Mouse (Mus musculus) liver, embryonic 12.5 days (tissue): Measurements from ENCODE around the gene Abhd16a. TPM values are rescaled to one million over a fixed set of nuclear protein-coding genes. Genes with fewer than 3 reads are reported as not detected.

Source experiments
- ATAC-seq: fragments of 200-750 bp; cut with Nextera tagmentation; 2 replicates; pipeline ENCODE4 v1.8.0; 2017; ENCODE audit warnings: moderate number of reproducible peaks, mild to moderate bottlenecking, moderate library complexity
- H3K27ac ChIP-seq: fragments of 300-500 bp; sonication (generic); 2 replicates; pipeline ENCODE4 v1.5.1; 2016; ENCODE audit warnings: mild to moderate bottlenecking
- H3K27me3 ChIP-seq: fragments of 300-500 bp; sonication (generic); replicated peaks from 2 replicates; pipeline ENCODE4 v1.6.1; 2016; ENCODE audit warnings: mild to moderate bottlenecking, moderate library complexity
- H3K36me3 ChIP-seq: fragments of 300-500 bp; sonication (generic); 2 replicates; pipeline ENCODE4 v1.6.1; 2016; ENCODE audit warnings: mild to moderate bottlenecking, moderate library complexity
- H3K4me1 ChIP-seq: fragments of 300-500 bp; sonication (generic); 2 replicates; pipeline ENCODE4 v1.6.1; 2016
- H3K4me2 ChIP-seq: fragments of 300-500 bp; sonication (generic); 2 replicates; pipeline ENCODE4 v1.6.1; 2016; ENCODE audit warnings: mild to moderate bottlenecking, moderate library complexity
- H3K4me3 ChIP-seq: fragments of 300-500 bp; sonication (generic); 2 replicates; pipeline ENCODE4 v1.5.1; 2016; ENCODE audit warnings: mild to moderate bottlenecking, moderate library complexity
- H3K9ac ChIP-seq: fragments of 300-500 bp; sonication (generic); 2 replicates; pipeline ENCODE4 v1.6.1; 2016; ENCODE audit warnings: mild to moderate bottlenecking, moderate library complexity
- H3K9me3 ChIP-seq: fragments of 300-500 bp; sonication (generic); replicated peaks from 2 replicates; pipeline ENCODE4 v1.6.1; 2016; ENCODE audit warnings: mild to moderate bottlenecking, moderate library complexity
- WGBS: fragments of 180-500 bp; shearing (Covaris S2); methylation state at CpG from one replicate; pipeline ENCODE4 v1.1.7; 2016; ENCODE audit not compliant: insufficient replicate concordance; 5-methylcytosine and 5-hydroxymethylcytosine counted together
- polyA plus RNA-seq: library from polyadenylated mRNA; unstranded; fragments of >200 nt; fragmentation: Nextera tagmentation; extraction: Ambion mirVana; gene quantifications from 2 replicates; pipeline ENCODE4 v1.2.1, GENCODE M21; 2016

The Abhd16a gene
- 60.2 and 61.1 TPM in 2 replicates for polyA plus RNA-seq

- peak within 1 kb of the TSS; percentile 78 for H3K4me2 ChIP-seq
- no peaks in the 10 kb centered on the region for H3K27me3 ChIP-seq
- H3K9me3 ChIP-seq = no peaks in the 10 kb centered on the region
Measured at GRCm38 (mm10) chr17:35088825-35089644, at the start of gene Abhd16a. Gene Abhd16a, plus strand, starts transcription at chr17:35089263.

DNA sequence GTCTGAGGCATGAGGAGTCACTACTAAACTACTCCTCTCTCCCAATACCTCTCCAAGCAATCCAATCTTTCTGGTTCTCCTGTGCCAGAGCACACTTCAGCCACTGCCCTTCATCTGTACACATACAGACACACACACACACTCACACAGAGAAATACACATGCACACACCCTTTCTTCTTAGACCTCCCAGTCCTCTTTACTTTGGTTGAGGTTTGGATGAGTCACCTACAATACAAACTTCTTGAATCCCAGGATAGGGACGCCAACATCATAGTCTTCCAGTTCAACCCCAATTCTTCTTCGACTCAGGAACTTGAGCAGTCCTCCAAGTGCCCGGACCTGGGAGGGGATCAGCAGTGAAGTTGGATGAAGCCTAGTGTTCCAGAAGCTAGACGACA lies 45.3 kb upstream of the Abhd16a start:
- Histone ChIP-seq H3K9ac (no peak overlapping the region), H3K4me3 (no peak overlapping the region), H3K9me3 (no peaks in the 10 kb centered on the region), H3K4me1 (peaks cover 84% of the 10 kb centered on the region), H3K27me3 (no peaks in the 10 kb centered on the region), H3K4me2 (peak overlapping the region; percentile 98; the same call in 1 of the 2 replicates), H3K36me3 (no peaks in the 10 kb centered on the region), H3K27ac (peak overlapping the region; percentile 94)
- ATAC-seq = no peak
- 69% methylated on average over 4 of the region's 4 CpGs for WGBS

More at GRCm38 (mm10) chr17:35088825-35089644, at the start of gene Abhd16a:
- Histone ChIP-seq H3K36me3 (peaks cover 35% of the 10 kb centered on the region), H3K9ac (peak within 1 kb of the TSS; percentile 86), H3K4me1 (peaks cover 48% of the 10 kb centered on the region), H3K27ac (peak within 1 kb of the TSS; percentile 95), H3K4me3 (peak within 1 kb of the TSS; percentile 72)
- ATAC-seq = peak; percentile 97
- WGBS = 1% methylated on average over 61 of the region's 67 CpGs

DNA sequence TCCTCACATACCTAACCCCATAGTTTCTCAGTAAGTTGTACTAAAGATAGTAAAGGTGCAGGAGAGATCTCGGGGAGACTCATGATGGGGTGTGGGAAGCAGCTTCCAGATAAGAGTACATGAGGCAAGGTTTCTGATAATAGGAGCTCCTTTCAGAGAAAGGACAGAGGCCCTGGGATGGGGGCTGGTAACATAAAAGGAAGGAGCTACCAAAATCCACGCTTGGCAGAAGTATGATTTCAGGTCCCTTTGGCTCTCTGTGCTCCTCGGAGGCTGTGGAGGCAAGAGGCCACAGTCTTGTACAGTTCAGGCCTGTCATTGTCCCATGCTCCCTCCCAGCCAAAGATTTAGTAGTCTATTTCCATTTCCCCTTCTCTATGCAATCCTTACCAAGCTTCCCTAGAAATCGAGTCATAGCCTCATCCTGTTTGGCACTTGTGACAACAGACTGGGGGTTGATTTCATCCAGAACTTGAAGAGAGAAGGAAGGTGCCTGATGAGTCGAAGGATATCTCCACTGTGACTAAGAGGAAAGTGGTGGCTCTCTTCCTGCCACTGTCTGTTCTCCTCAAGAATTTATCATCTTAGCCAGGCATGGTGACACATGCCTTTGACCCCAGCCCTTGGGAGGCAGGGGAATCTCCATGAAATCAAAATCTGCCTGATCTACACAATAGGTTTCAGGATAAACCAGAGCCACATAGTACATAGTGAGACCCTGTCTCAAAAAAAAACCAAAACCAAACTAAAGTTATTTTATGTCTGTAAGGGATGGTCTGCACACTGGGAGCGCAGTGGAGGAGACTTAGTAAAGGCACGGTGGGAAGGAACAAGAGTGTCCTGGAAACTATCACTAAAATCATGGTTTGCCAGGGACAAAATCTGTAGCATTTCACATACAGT lies 43.9 kb upstream of the Abhd16a start:
- Histone ChIP-seq H3K4me3 (peak overlapping the region; percentile 70), H3K27me3 (no peaks in the 10 kb centered on the region), H3K4me1 (peaks cover 85% of the 10 kb centered on the region), H3K9me3 (no peaks in the 10 kb centered on the region), H3K27ac (peak overlapping the region; percentile 94), H3K36me3 (no peaks in the 10 kb centered on the region), H3K9ac (peak overlapping the region; percentile 89), H3K4me2 (peak overlapping the region; percentile 98)
- ATAC-seq = peak; percentile 58
- WGBS = 26% methylated on average over 7 of the region's 7 CpGs

- Histone ChIP-seq H3K9me3 (no peaks in the 10 kb centered on the region), H3K27me3 (no peaks in the 10 kb centered on the region), H3K4me3 (peak overlapping the region; percentile 70), H3K27ac (peak overlapping the region; percentile 94), H3K36me3 (no peaks in the 10 kb centered on the region), H3K4me1 (peaks cover 85% of the 10 kb centered on the region), H3K9ac (peak overlapping the region; percentile 89), H3K4me2 (peak overlapping the region; percentile 98)
- WGBS = 3% methylated on average over 48 of the region's 48 CpGs
- ATAC-seq = no peak
Measured at GRCm38 (mm10) chr17:35045807-35046680, 43.0 kb upstream of the Abhd16a start.

- no peaks in the 10 kb centered on the region for H3K9me3 ChIP-seq
- no peaks in the 10 kb centered on the region for H3K36me3 ChIP-seq
- H3K27me3 ChIP-seq = no peaks in the 10 kb centered on the region
- ATAC-seq = peak; percentile 88
- H3K27ac ChIP-seq = peak within 1 kb of the TSS; percentile 94
- H3K9ac ChIP-seq = peak within 1 kb of the TSS; percentile 92
- 2% methylated on average over 33 of the region's 33 CpGs for WGBS
- peak within 1 kb of the TSS; percentile 70 for H3K4me3 ChIP-seq
- peaks cover 86% of the 10 kb centered on the region for H3K4me1 ChIP-seq
- H3K4me2 ChIP-seq = peak within 1 kb of the TSS; percentile 98
Measured at GRCm38 (mm10) chr17:35046681-35047455, 42.2 kb upstream of the Abhd16a start, which contains the start of gene Msh5. Gene Msh5, minus strand, starts transcription at chr17:35046745.

DNA sequence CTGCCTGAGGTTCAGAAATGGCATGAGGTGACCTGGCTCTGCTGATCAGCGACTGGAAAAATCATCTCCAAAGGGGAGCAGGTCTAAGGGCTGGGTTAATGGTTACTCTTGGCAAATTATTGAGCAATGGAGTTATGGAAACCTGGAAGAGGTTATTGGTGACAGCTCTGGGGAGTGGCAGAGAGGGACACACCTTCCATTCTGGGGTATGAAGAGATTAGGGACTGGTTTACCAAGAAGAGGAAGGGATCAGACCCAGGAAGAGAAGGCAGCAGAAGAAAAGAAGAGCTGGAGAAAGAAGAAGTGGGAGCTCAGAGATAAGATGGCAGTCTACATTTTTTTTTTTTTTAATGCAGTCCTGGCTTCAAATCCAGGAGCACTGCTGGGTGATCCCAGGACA lies 41.4 kb upstream of the Abhd16a start:
- peak overlapping the region; percentile 70 for H3K4me3 ChIP-seq
- ATAC-seq = no peak
- peak overlapping the region; percentile 92 for H3K9ac ChIP-seq

DNA sequence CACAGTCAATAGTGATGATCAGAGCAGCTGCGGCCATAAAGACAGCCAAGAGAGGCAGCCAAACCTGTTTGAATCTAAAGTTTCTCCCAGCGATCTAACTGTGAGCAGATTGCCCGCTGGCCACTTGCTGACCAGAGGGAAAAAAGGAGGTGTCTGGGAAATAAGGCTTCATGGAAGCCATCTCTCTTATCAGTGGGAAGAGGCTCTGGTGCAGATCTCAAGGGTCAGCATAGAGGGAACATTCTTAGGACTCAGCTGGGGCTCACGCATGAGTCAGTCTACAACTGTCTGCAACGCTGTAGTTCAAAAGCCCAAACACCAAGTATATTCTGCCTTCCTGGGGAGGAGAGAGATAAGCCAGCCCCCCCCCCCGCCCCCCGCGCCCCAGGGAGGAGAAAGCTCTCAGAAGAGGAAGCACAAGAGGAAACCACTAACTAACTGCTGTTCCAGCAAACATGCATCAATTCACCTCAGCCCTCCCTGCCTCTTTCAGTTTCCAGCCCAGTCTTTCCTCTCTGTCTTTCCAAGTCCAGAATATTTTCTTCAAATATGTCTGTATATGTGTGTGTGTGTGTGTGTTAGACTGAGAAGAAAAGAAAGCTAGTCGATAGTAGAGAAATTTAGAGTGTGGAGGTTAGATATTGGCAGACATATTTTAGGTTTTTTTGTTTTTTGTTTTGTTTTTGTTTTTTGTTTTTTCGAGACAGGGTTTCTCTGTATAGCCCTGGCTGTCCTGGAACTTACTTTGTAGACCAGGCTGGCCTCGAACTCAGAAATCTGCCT lies 40.7 kb upstream of the Abhd16a start:
- peak overlapping the region; percentile 92 for H3K9ac ChIP-seq
- no peak for ATAC-seq
- peak overlapping the region; percentile 94 for H3K27ac ChIP-seq
- no peaks in the 10 kb centered on the region for H3K27me3 ChIP-seq
- H3K9me3 ChIP-seq = no peaks in the 10 kb centered on the region
- peaks cover 14% of the 10 kb centered on the region for H3K36me3 ChIP-seq
- peak overlapping the region; percentile 70 for H3K4me3 ChIP-seq
- peaks cover 88% of the 10 kb centered on the region for H3K4me1 ChIP-seq
- peak overlapping the region; percentile 98 for H3K4me2 ChIP-seq
- 4% methylated on average over 11 of the region's 11 CpGs for WGBS

More for the DNA sequence above, 41.4 kb upstream of the Abhd16a start:
- H3K27me3 ChIP-seq = no peaks in the 10 kb centered on the region
- 4% methylated on average over 1 of the region's 1 CpGs for WGBS
- peaks cover 89% of the 10 kb centered on the region for H3K4me1 ChIP-seq
- peak overlapping the region; percentile 94 for H3K27ac ChIP-seq
- peaks cover 7% of the 10 kb centered on the region for H3K36me3 ChIP-seq
- H3K4me2 ChIP-seq = peak overlapping the region; percentile 98
- no peaks in the 10 kb centered on the region for H3K9me3 ChIP-seq

DNA sequence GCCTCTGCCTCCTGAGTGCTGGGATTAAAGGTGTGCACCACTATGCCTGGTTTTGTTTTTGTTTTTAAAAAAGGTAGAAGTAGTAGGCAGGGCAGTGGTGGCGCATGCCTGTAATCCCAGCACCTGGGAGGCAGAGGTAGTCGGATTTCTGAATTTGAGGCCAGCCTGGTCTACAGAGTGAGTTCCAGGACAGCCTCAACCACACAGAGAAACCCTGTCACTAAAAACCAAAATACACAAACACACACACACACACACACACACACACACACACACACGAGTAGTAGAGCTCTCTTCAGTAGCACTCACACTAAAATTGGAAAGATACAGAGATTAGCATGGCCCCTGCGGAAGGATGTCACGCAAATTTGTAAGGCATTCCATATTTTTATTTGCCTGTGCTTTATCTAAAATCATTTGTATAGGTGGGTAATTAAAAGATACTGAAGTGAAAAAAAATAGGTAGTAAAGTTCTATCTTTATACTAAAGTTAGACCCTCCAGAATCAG lies 40.1 kb upstream of the Abhd16a start:
- H3K4me3 ChIP-seq = peak overlapping the region; percentile 88; the same call in 1 of the 2 replicates
- H3K36me3 ChIP-seq = peaks cover 20% of the 10 kb centered on the region
- peak overlapping the region; percentile 94 for H3K27ac ChIP-seq
- no peak for ATAC-seq
- H3K9ac ChIP-seq = peak overlapping the region; percentile 92
- 36% methylated on average over 5 of the region's 5 CpGs for WGBS
- H3K4me2 ChIP-seq = peak overlapping the region; percentile 98
- no peaks in the 10 kb centered on the region for H3K27me3 ChIP-seq
- peaks cover 85% of the 10 kb centered on the region for H3K4me1 ChIP-seq
- H3K9me3 ChIP-seq = no peaks in the 10 kb centered on the region

GRCm38 (mm10) chr17:35049561-35050016 lies 39.5 kb upstream of the Abhd16a start, which contains the start of gene Clic1:
Gene Clic1, plus strand, starts transcription at chr17:35049966.
- Histone ChIP-seq H3K36me3 (peaks cover 26% of the 10 kb centered on the region), H3K4me3 (peak within 1 kb of the TSS; percentile 88), H3K9ac (peak within 1 kb of the TSS; percentile 92), H3K27me3 (no peaks in the 10 kb centered on the region), H3K9me3 (no peaks in the 10 kb centered on the region), H3K4me2 (peak within 1 kb of the TSS; percentile 98), H3K27ac (peak within 1 kb of the TSS; percentile 94), H3K4me1 (peaks cover 79% of the 10 kb centered on the region)
- ATAC-seq = no peak
- WGBS = 2% methylated on average over 11 of the region's 11 CpGs
